Mouse (Mus musculus): Measurements from ENCODE around the gene Veph1. TPM values are rescaled to one million over a fixed set of nuclear protein-coding genes. Genes with fewer than 3 reads are reported as not detected.
"Not testable (repeated sequence)": the region's sequence is repeated elsewhere in the genome, so short reads cannot be mapped to it uniquely, and the experiment has no call there.

The Veph1 gene
- polyA plus RNA-seq, 1 experiment from 2014 or later: 14.8 TPM

GRCm38 (mm10) chr3:66240476-66240875 is 56.2 kb downstream of the Veph1 start:
- Histone ChIP-seq H3K9ac (ENCODE audit: low read depth, low read length) (no peak overlapping the region), H3K4me3 (ENCODE audit: low read length) (no peak overlapping the region), H3K36me3 (ENCODE audit: control insufficient read depth, insufficient read depth, low read length) (no peaks in the 10 kb centered on the region), H3K27me3 (ENCODE audit: control insufficient read depth, insufficient read depth, low read length) (no peaks in the 10 kb centered on the region), H3K4me2 (replicated peaks; ENCODE audit: low read depth, low read length) (no peak overlapping the region), H3K4me1 (ENCODE audit: control insufficient read depth, insufficient read depth, low read length) (no peaks in the 10 kb centered on the region), H3K27ac (ENCODE audit: low read depth, low read length) (no peak overlapping the region), H3K9me3 (ENCODE audit: control insufficient read depth, low read length) (no peaks in the 10 kb centered on the region)
- no peak for ATAC-seq (ENCODE audit: low FRiP score, low TSS enrichment)

GRCm38 (mm10) chr3:66236234-66236871 is 60.3 kb downstream of the Veph1 start:
- not testable (repeated sequence) for H3K4me2 ChIP-seq (replicated peaks; ENCODE audit: low read depth, low read length); H3K27ac ChIP-seq (ENCODE audit: low read depth, low read length); H3K9me3 ChIP-seq (ENCODE audit: control insufficient read depth, low read length); H3K4me3 ChIP-seq (ENCODE audit: low read length); H3K9ac ChIP-seq (ENCODE audit: low read depth, low read length); H3K4me1 ChIP-seq (ENCODE audit: control insufficient read depth, insufficient read depth, low read length); ATAC-seq (ENCODE audit: low FRiP score, low TSS enrichment); H3K36me3 ChIP-seq (ENCODE audit: control insufficient read depth, insufficient read depth, low read length); H3K27me3 ChIP-seq (ENCODE audit: control insufficient read depth, insufficient read depth, low read length)
- 44% methylated on average over 4 of the region's 4 CpGs for WGBS

DNA sequence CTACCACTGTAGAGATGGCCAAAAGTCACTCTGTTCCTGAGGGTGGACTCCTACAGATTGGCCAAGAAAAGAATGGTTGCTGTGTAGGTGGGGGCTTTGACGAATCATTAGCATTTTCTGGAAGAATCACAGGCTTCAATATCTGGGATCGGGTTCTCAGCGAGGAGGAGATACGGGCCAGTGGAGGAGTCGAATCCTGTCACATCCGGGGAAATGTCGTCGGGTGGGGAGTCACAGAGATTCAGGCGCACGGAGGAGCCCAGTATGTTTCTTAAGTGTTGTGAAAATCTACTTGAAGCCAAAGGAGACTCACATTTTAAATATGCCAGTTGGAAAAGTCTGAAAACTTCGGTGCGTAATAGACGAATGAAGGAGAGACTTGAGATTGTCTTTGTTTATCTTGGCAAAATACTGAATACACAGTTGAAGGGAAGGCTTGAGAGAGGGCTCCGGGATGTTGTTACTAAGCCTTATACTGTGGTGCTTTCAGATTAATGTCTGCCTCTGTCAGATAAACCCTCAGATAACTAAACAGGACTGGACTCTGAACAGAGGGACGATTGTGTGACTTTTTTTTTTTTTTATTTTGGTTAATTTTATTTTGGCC is 71.6 kb downstream of the Veph1 start:
- Histone ChIP-seq H3K4me2 (replicated peaks; ENCODE audit: low read depth, low read length) (no peak overlapping the region), H3K27ac (ENCODE audit: low read depth, low read length) (no peak overlapping the region), H3K4me3 (ENCODE audit: low read length) (no peak overlapping the region), H3K27me3 (ENCODE audit: control insufficient read depth, insufficient read depth, low read length) (no peaks in the 10 kb centered on the region), H3K36me3 (ENCODE audit: control insufficient read depth, insufficient read depth, low read length) (no peaks in the 10 kb centered on the region), H3K9ac (ENCODE audit: low read depth, low read length) (no peak overlapping the region), H3K4me1 (ENCODE audit: control insufficient read depth, insufficient read depth, low read length) (0 out of 2 replicates have a peak, but pooled peaks cover 8% of the 10 kb centered on the region), H3K9me3 (ENCODE audit: control insufficient read depth, low read length) (no peaks in the 10 kb centered on the region)
- WGBS: 61% methylated on average over 15 of the region's 15 CpGs
- no peak for ATAC-seq (ENCODE audit: low FRiP score, low TSS enrichment)

- peak overlapping the region; percentile 85 for H3K27ac ChIP-seq (ENCODE audit: low read depth, low read length)
- peak overlapping the region; percentile 71; the same call in 1 of the 2 replicates for H3K9ac ChIP-seq (ENCODE audit: low read depth, low read length)
- peak overlapping the region; percentile 95 for H3K4me2 ChIP-seq (replicated peaks; ENCODE audit: low read depth, low read length)
- WGBS: under 1% methylated on average over 11 of the region's 11 CpGs
- peak overlapping the region; percentile 59 for H3K4me3 ChIP-seq (ENCODE audit: low read length)
- ATAC-seq (ENCODE audit: low FRiP score, low TSS enrichment): peak; percentile 81
- H3K9me3 ChIP-seq (ENCODE audit: control insufficient read depth, low read length): no peaks in the 10 kb centered on the region
- no peaks in the 10 kb centered on the region for H3K27me3 ChIP-seq (ENCODE audit: control insufficient read depth, insufficient read depth, low read length)
- 0 out of 2 replicates have a peak, but pooled peaks cover 8% of the 10 kb centered on the region for H3K4me1 ChIP-seq (ENCODE audit: control insufficient read depth, insufficient read depth, low read length)
- H3K36me3 ChIP-seq (ENCODE audit: control insufficient read depth, insufficient read depth, low read length): no peaks in the 10 kb centered on the region
These were observed 75.4 kb downstream of the Veph1 start for GRCm38 (mm10) chr3:66221243-66221611.

DNA sequence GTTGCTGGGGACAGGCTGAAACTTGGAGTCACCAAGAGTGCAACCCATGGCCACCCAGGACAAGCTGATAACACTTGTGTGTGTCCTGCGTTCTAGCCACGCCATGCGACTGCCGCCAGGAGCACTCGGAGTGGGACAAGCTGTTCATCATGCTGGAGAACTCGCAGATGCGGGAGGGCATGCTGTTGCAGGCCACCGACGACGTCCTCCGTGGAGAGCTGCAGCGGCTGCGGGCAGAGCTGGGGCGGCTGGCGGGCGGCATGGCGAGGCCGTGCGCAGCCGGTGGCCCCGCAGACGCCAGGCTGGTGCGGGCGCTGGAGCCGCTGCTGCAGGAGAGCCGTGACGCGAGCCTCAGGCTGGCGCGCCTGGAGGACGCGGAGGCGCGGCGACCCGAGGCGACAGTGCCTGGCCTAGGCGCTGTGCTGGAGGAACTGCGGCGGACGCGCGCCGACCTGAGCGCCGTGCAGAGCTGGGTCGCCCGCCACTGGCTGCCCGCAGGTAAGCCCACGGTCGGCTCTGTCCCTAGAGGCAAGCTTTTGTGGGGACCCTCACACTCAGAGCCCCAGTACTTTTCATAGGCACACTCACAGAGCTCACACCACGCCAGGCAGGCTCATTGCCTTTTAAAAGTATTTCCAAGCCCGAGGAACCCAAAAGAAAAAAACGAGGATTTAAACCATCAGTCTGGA is 75.9 kb downstream of the Veph1 start:
- peak overlapping the region; percentile 85 for H3K27ac ChIP-seq (ENCODE audit: low read depth, low read length)
- H3K4me3 ChIP-seq (ENCODE audit: low read length): peak overlapping the region; percentile 59
- H3K9me3 ChIP-seq (ENCODE audit: control insufficient read depth, low read length): no peaks in the 10 kb centered on the region
- H3K36me3 ChIP-seq (ENCODE audit: control insufficient read depth, insufficient read depth, low read length): no peaks in the 10 kb centered on the region
- H3K4me2 ChIP-seq (replicated peaks; ENCODE audit: low read depth, low read length): peak overlapping the region; percentile 95
- H3K9ac ChIP-seq (ENCODE audit: low read depth, low read length): peak overlapping the region; percentile 71
- 0% methylated on average over 54 of the region's 54 CpGs for WGBS
- H3K27me3 ChIP-seq (ENCODE audit: control insufficient read depth, insufficient read depth, low read length): no peaks in the 10 kb centered on the region
- 0 out of 2 replicates have a peak, but pooled peaks cover 8% of the 10 kb centered on the region for H3K4me1 ChIP-seq (ENCODE audit: control insufficient read depth, insufficient read depth, low read length)
- peak; percentile 81 for ATAC-seq (ENCODE audit: low FRiP score, low TSS enrichment)

DNA sequence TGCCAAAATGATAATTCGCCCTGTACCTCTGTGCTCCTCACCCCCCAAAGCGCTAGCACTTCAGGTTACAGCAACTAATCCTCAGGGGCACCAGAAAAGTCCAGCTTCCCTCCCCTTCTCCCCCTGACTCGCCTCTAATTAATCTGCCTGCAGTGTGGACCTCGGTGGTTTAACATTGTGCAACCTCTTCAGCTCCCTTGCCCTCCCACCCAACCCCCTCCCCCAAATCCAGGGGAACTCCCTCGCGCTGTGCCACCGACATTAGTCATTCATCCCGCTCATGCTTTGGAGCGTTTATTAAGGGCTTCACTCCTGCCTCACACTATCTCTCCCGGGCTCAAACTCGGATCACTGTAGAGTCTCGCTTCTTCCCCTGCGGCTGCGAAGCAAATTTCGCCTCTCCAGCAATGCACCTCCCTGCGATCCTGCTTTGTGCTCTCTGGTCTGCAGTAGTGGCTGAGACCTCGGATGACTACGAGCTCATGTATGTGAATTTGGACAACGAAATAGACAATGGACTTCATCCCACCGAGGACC is 76.9 kb downstream of the Veph1 start, which contains the start of gene Ptx3:
Ptx3 (plus strand) TSS at position 256 of the 537 bp plus-strand sequence.
- Histone ChIP-seq H3K4me1 (ENCODE audit: control insufficient read depth, insufficient read depth, low read length) (0 out of 2 replicates have a peak, but pooled peaks cover 4% of the 10 kb centered on the region), H3K36me3 (ENCODE audit: control insufficient read depth, insufficient read depth, low read length) (no peaks in the 10 kb centered on the region), H3K4me2 (replicated peaks; ENCODE audit: low read depth, low read length) (peak within 1 kb of the TSS; percentile 95), H3K9me3 (ENCODE audit: control insufficient read depth, low read length) (no peaks in the 10 kb centered on the region), H3K27ac (ENCODE audit: low read depth, low read length) (peak within 1 kb of the TSS; percentile 85), H3K9ac (ENCODE audit: low read depth, low read length) (peak within 1 kb of the TSS; percentile 71), H3K4me3 (ENCODE audit: low read length) (peak within 1 kb of the TSS; percentile 59), H3K27me3 (ENCODE audit: control insufficient read depth, insufficient read depth, low read length) (no peaks in the 10 kb centered on the region)
- WGBS: 4% methylated on average over 20 of the region's 20 CpGs
- ATAC-seq (ENCODE audit: low FRiP score, low TSS enrichment): no peak; the same call in 1 of the 2 replicates

DNA sequence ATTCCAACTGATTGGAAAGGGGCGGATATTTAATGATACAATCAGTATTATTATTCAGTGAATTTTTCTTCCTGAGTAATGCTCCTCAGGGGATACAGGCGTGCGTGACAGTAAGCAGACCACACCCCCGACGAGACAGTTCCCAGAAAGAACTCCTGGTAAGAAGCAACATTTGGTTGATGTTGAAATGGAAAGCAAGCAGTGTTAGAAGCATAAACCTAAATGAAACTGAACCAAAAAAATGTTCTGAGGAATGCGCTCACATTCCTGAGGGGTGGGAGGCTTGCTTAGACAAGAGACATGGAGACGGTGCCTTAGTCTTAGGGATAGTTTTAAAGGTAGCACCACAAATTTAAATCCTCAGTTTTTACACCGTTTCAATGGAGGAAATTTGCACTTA is 80.9 kb downstream of the Veph1 start:
- WGBS: 51% methylated on average over 8 of the region's 8 CpGs
- no peaks in the 10 kb centered on the region for H3K27me3 ChIP-seq (ENCODE audit: control insufficient read depth, insufficient read depth, low read length)
- no peak overlapping the region for H3K4me3 ChIP-seq (ENCODE audit: low read length)
- no peak overlapping the region for H3K4me2 ChIP-seq (replicated peaks; ENCODE audit: low read depth, low read length)
- no peaks in the 10 kb centered on the region for H3K36me3 ChIP-seq (ENCODE audit: control insufficient read depth, insufficient read depth, low read length)
- no peak overlapping the region for H3K9ac ChIP-seq (ENCODE audit: low read depth, low read length)
- H3K27ac ChIP-seq (ENCODE audit: low read depth, low read length): no peak overlapping the region
- no peaks in the 10 kb centered on the region for H3K9me3 ChIP-seq (ENCODE audit: control insufficient read depth, low read length)
- ATAC-seq (ENCODE audit: low FRiP score, low TSS enrichment): no peak
- no peaks in the 10 kb centered on the region for H3K4me1 ChIP-seq (ENCODE audit: control insufficient read depth, insufficient read depth, low read length)

DNA sequence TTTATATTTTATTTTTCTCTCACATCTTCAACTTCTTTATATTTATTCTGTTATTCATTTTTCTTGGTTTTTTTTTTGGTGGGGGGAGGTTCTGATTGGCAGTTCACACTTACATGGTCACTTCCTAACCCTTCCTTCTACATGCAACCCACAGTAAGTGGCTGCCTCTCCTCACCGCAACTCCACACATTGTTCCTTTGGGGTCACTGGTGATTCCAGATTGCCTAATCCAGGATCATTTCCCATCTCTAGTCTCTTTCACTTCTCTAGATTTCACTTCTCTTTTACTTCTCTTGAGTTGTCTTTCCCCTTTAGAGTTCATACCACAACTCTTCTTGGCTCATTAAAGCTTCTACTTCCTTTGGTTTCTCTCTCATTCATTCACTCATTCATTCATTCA is 83.1 kb downstream of the Veph1 start:
- no peak for ATAC-seq (ENCODE audit: low FRiP score, low TSS enrichment)
- H3K27ac ChIP-seq (ENCODE audit: low read depth, low read length): no peak overlapping the region
- no peak overlapping the region for H3K4me3 ChIP-seq (ENCODE audit: low read length)
- WGBS: 91% methylated on average over 1 of the region's 1 CpGs
- H3K4me2 ChIP-seq (replicated peaks; ENCODE audit: low read depth, low read length): no peak overlapping the region
- H3K36me3 ChIP-seq (ENCODE audit: control insufficient read depth, insufficient read depth, low read length): no peaks in the 10 kb centered on the region
- no peak overlapping the region for H3K9ac ChIP-seq (ENCODE audit: low read depth, low read length)
- no peaks in the 10 kb centered on the region for H3K27me3 ChIP-seq (ENCODE audit: control insufficient read depth, insufficient read depth, low read length)
- no peaks in the 10 kb centered on the region for H3K4me1 ChIP-seq (ENCODE audit: control insufficient read depth, insufficient read depth, low read length)
- H3K9me3 ChIP-seq (ENCODE audit: control insufficient read depth, low read length): no peaks in the 10 kb centered on the region

All from kidney, embryonic 14.5 days (tissue).